Mouse (Mus musculus): ENCODE data around the gene Tnip1.

- TF ChIP-seq GATA1 (IDR thresholded peaks at IDR 0.05; ENCODE audit: borderline replicate concordance, low read length) = no peak
- no peak for TF ChIP-seq FLI1 (IDR thresholded peaks at IDR 0.05; ENCODE audit: low read length)
Observed at GRCm38 (mm10) chr11:54985086-54985485, 22.4 kb upstream of the Tnip1 start.

Data from megakaryocyte, embryonic 14.5 days (primary cell).